Mouse (Mus musculus) testis, adult 2 months (tissue): ENCODE results near the gene Macrod1.

Source experiments
- CTCF ChIP-seq: fragments of 200-500 bp; IDR thresholded peaks from 2 replicates; pipeline ENCODE4 v1.5.1; 2012; ENCODE audit warnings: low read depth, mild to moderate bottlenecking, inconsistent platforms, low read length, moderate library complexity; ENCODE audit not compliant: control insufficient read depth, insufficient read depth, insufficient replicate concordance
- POLR2A ChIP-seq: fragments of 200-500 bp; IDR thresholded peaks from 2 replicates; pipeline ENCODE4 v1.6.1; 2012; ENCODE audit warnings: low read depth, mild to moderate bottlenecking, inconsistent platforms, low read length, moderate library complexity; ENCODE audit not compliant: control insufficient read depth

DNA sequence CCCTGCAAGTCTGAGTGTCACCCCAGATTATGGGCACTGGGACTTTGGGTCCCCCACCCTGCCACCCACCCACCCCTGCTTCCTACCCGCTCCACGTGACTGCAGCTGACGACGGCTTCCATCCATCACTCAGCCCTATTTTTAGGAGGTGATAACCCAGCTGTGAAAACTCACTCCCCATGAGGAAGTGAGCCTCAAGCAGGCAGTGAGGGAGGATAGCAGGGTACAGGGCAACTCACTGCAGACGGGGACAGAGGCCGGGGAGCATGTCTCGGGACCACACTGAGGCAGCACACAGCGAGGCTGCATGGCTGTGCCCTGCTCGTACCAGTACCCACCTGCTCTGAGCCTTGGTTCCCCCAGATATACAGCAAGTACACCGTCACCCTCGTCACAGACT lies 73.7 kb downstream of the Macrod1 start:
- TF ChIP-seq POLR2A (no peak), CTCF (no peak)
